Mouse (Mus musculus) liver, embryonic 18 days (tissue): ENCODE results near the gene Cbx2. TPM values are rescaled to one million over a fixed set of nuclear protein-coding genes. Genes with fewer than 3 reads are reported as not detected.

ENCODE experiments used
- polyA plus RNA-seq: library from polyadenylated mRNA; depleted of rRNA; stranded (reverse); fragments of >200 nt; gene quantifications from 2 replicates; pipeline ENCODE4 v1.2.3, GENCODE M21; 2012; rRNA removed

The Cbx2 gene
- polyA plus RNA-seq, result 1.8 and 2.0 TPM in 2 replicates

DNA sequence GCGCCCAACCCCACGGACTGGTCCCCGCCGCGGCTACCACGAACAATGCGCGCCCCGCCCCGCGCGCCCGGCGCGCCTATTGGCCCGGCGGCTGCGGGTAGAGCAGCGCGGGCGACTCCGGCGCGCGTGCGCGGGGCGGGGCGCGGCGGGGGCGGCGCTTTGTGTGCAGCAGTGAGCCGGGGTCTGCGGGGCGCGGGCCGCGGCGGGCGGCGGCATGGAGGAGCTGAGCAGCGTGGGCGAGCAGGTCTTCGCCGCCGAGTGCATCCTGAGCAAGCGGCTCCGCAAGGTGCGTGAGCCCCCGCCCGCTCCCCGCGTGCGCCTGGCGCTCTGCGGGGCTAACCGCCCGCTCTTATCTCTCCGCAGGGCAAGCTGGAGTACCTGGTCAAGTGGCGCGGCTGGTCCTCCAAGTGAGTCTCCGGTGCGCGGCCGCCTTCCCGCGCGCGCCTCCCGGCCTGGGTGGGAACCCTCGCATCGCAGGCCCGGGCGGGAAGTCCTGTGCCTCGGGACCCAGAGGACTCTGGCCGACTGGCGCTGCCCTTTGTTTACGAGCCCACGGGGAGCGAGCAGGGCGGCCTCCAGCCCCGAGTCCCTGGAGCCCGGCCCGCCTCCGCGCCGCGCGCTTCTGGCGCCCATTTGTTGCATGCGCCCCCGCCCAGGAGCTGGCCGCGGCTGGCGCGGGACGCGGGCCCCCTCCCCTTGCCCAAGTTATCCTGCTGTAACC is at the start of gene Cbx2:
Cbx2 (plus strand) TSS at position 68 of the 721 bp plus-strand sequence.

DNA sequence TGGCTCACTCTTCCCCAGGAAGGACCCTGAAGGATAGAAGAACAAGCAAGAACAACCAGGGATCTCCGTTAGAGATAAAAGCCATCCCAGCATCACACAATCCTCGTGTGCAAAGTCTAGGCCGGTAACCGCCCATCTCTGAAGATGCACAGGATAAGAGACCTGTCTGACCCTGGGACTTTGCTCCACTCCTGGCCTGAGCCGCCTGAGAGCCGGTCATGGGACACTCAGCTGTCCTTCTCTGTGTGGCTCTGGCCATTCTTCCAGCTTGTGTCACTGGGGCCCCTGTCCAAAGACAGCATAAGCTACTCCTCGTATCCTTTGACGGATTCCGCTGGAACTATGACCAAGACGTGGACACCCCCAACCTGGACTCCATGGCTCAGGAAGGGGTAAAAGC is 34.8 kb upstream of the Cbx2 start, which contains the start of gene Enpp7:
Enpp7 (plus strand) TSS at position 190 of the 400 bp plus-strand sequence.

DNA sequence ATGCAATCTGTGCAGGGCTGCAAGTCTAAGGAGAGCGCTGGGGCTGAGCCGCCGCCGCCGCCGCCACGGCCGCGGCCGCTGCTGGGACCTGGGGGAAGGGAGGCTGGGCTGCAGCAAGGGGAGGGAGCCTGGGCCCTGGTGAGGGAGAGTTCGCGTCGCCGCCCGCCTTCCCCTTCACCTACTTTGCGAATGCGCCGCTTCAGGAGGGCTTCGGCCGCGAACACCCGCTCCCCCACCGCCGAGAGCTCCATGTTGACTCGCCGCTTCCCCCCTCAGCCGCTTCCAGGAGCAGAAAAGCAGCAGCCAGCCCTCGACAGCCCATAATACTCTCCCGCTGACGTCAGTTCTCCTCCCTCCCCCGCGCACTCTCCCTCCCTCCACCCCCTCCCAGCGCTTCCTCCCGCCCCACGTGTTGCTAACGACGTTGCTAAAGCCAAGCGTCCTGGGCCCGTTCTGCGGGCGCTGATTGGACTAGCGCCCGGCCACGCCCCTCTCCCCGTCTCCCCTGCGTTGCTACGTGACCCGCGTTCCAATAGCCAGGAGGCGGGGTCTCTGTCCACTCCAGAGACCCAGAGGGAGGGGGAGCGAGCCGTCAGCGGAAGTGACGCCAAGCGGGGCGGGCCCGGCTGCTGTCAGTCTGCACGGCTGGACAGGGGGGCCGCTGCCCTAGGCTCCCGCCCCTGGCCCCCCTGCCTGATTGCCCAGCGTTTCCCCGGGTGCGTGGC is 18.0 kb downstream of the Cbx2 start, which contains the start of gene Cbx8:
Cbx8 (minus strand) TSS at position 370 of the 725 bp plus-strand sequence.

Other genes starting within 250 kb of the Cbx2 start
- gene Rbfox3, start 111.4 kb upstream of the Cbx2 start, polyA plus RNA-seq, result 0.23 and 0.30 TPM in 2 replicates
- 0.04 TPM in 1 of 2 replicates, not detected in the other for gene Enpp7, start 34.8 kb upstream of the Cbx2 start, polyA plus RNA-seq
- 1.2 and 1.7 TPM in 2 replicates for gene Cbx8, start 18.0 kb downstream of the Cbx2 start, polyA plus RNA-seq
- 5.2 and 6.5 TPM in 2 replicates for gene Cbx4, start 63.3 kb downstream of the Cbx2 start, polyA plus RNA-seq
- 2.0 and 2.6 TPM in 2 replicates for gene Tbc1d16, start 205.5 kb downstream of the Cbx2 start, polyA plus RNA-seq
- gene Ccdc40, start 205.6 kb downstream of the Cbx2 start, polyA plus RNA-seq, result 0.48 and 0.50 TPM in 2 replicates
- gene Gaa, start 244.9 kb downstream of the Cbx2 start, polyA plus RNA-seq, result 25.5 and 31.5 TPM in 2 replicates